ENCODE assay signal across 26 mouse cellular contexts in the genomic region with DNA sequence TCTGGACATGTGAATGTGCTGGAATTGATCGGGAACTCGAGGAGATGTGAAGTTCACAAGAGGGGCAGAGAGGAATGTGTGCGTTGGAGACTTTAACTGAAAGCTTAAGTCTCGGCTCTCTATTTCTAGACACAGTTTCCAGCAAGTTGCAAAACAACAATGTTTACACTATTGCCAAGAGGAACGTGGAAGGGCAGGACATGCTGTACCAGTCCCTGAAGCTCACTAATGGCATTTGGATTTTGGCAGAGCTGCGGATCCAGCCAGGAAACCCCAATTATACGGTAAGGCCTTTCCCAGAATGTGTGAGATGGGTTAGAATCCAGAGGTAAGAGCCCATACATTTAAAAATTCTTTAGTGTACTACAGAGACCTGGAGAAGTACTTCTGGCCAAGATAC. TPM values are rescaled to one million over a fixed set of nuclear protein-coding genes. Genes with fewer than 3 reads are reported as not detected.
DNase-seq lines count a peak whose midpoint lies in the region; TF ChIP-seq lines count a peak whose summit lies in the region.
"Had no signal": no experiment of that assay in that cellular context is flagged by ENCODE, and none has a peak within 500 bp of the region (broad histone marks: within the 10 kb centered on the region; RNA-seq: fewer than 3 reads in every experiment).

No protein-coding gene starts in this region.

- no peak for TF ChIP-seq CTCF in heart, adult 2 months (IDR thresholded peaks at IDR 0.05)

- peaks cover 6% of the 10 kb centered on the region for H3K36me3 ChIP-seq in heart, adult 2 months (ENCODE audit: control insufficient read depth, insufficient read depth, low read length)

- WGBS in heart, adult 2 months = 67% methylated on average over 7 of the region's 7 CpGs

- TF ChIP-seq POLR2A in heart, adult 2 months (IDR thresholded peaks at IDR 0.05; ENCODE audit: insufficient read depth, low read depth, low read length) = no peak

- H3K27me3 ChIP-seq in heart, adult 2 months (ENCODE audit: control insufficient read depth, insufficient read depth, low read length) = no peaks in the 10 kb centered on the region
- H3K27me3 ChIP-seq: CH12.LX; embryonic facial prominence, embryonic 15.5 days; heart, embryonic 12.5 days; intestine, embryonic 15.5 days; Patski had no signal

- no peaks in the 10 kb centered on the region for H3K79me2 ChIP-seq in heart, adult 2 months (replicated peaks; ENCODE audit: control insufficient read depth, insufficient read depth, low read length)

- 0 out of 2 replicates have a peak, but pooled peaks have one; percentile 48 for TF ChIP-seq EP300 in heart, adult 2 months (IDR thresholded peaks at IDR 0.05; ENCODE audit: insufficient read depth, low read depth, low read length)

- H3K9ac ChIP-seq in heart, adult 2 months (ENCODE audit: low read depth, low read length) = no peak overlapping the region
- H3K9ac ChIP-seq: embryonic facial prominence, embryonic 15.5 days; heart, embryonic 12.5 days; hindbrain, embryonic 14.5 days; intestine, embryonic 15.5 days had no signal

- no peak overlapping the region for H3K4me3 ChIP-seq in heart, adult 2 months
- H3K4me3 ChIP-seq: embryonic facial prominence, embryonic 15.5 days; erythroblast, embryonic 14.5 days; forebrain, embryonic 10.5 days; heart, embryonic 12.5 days; hindbrain, embryonic 10.5 days; intestine, embryonic 15.5 days had no signal

- H3K27ac ChIP-seq in heart, adult 2 months = peak overlapping the region; percentile 47
- H3K27ac ChIP-seq: embryonic facial prominence, embryonic 15.5 days; forebrain, embryonic 10.5 days; hindbrain, embryonic 10.5 days; hindbrain, embryonic 14.5 days; intestine, embryonic 15.5 days had no signal

- peak in 1 of 2 experiments; percentile 46 for DNase-seq in heart, adult 2 months
- no peak for DNase-seq in heart, postnatal 25 days (ENCODE audit: low spot score)
- DNase-seq in lung, adult 18-20 months = peak; percentile 27 to 52
- no peak for DNase-seq in lung, postnatal 4 days
- DNase-seq in gonadal fat pad, adult 2 months (ENCODE audit: low read depth) = peak; percentile 5
- no peak for DNase-seq in frontal cortex, postnatal 25 days (ENCODE audit: low spot score in 2 of 2)
- DNase-seq: adrenal gland, adult 2 months; adrenal gland, postnatal 25 days; cerebellum, adult 11 months; cerebellum, adult 8-10 months; cerebellum, postnatal 14 days; embryo, embryonic 11 days; gastrocnemius, postnatal 36 days had no signal

- intact Hi-C loops in heart, adult 2 months (cut with DNase I) = no loop called here
- intact Hi-C loops in heart, postnatal 25 days (cut with DNase I) = no loop called here

- peaks cover 4% of the 10 kb centered on the region for H3K4me1 ChIP-seq in heart, adult 2 months (ENCODE audit: control insufficient read depth, insufficient read depth, low read length)
- H3K4me1 ChIP-seq: embryonic facial prominence, embryonic 15.5 days; intestine, embryonic 15.5 days had no signal

RNA-seq across cellular contexts. Expression of a gene that starts 11.3 kb away (rescaled TPM):
- total RNA-seq in heart, adult 2 months (2021) = 10 to 100 TPM; 61.9 to 77.8 TPM
- polyA plus RNA-seq in heart, adult 2 months (2012; rRNA removed) = 70.8 and 71.6 TPM in 2 replicates
- 10 to 100 TPM; 49.6 to 60.1 TPM for total RNA-seq in heart, postnatal 25 days (2021)
- polyA plus RNA-seq in gonadal fat pad, adult 2 months (2012; rRNA removed) = 1.3 and 1.6 TPM in 2 replicates
- total RNA-seq: common myeloid progenitor, adult 5-6 weeks had no signal
- polyA plus RNA-seq: activated CD4-positive, CD25-positive, alpha-beta regulatory T cell, adult 4 months; erythroblast, embryonic 14.5 days had no signal

RNA-seq across cellular contexts. Expression of a gene that starts 31.6 kb away (rescaled TPM):
- total RNA-seq in heart, adult 2 months (2021) = not detected
- polyA plus RNA-seq in heart, adult 2 months (2012; rRNA removed) = 0.10 TPM in 1 of 2 replicates, not detected in the other
- not detected for total RNA-seq in heart, postnatal 25 days (2021)
- 0.53 and 0.75 TPM in 2 replicates for polyA plus RNA-seq in gonadal fat pad, adult 2 months (2012; rRNA removed)
- total RNA-seq: adrenal gland, adult 2 months; adrenal gland, postnatal 25 days; CH12.LX; common myeloid progenitor, adult 5-6 weeks; gastrocnemius, adult 8-10 months; gastrocnemius, postnatal 36 days had no signal
- polyA plus RNA-seq: activated CD4-positive, CD25-positive, alpha-beta regulatory T cell, adult 4 months; adrenal gland, adult 2 months; embryonic facial prominence, embryonic 11.5 days; erythroblast, embryonic 14.5 days; forebrain, embryonic 10.5 days; heart, embryonic 12.5 days; Patski had no signal

RNA-seq across cellular contexts. Expression of a gene that starts 39.9 kb away (rescaled TPM):
- total RNA-seq in heart, adult 2 months (2021) = not detected
- 0.27 TPM in 1 of 2 replicates, not detected in the other for polyA plus RNA-seq in heart, adult 2 months (2012; rRNA removed)
- total RNA-seq in heart, postnatal 25 days (2021) = not detected
- polyA plus RNA-seq in gonadal fat pad, adult 2 months (2012; rRNA removed) = 2.8 and 3.7 TPM in 2 replicates
- total RNA-seq: gastrocnemius, adult 8-10 months; gastrocnemius, postnatal 36 days had no signal
- polyA plus RNA-seq: erythroblast, embryonic 14.5 days had no signal

Comparison
In these comparisons a context has a peak if more than half of its experiments do, and no peak if none do; other contexts are left out.
1. DNase-seq: peak in lung, adult 18-20 months (2 of 2) and gonadal fat pad, adult 2 months (single experiment); none in heart, postnatal 25 days (single experiment), lung, postnatal 4 days (0 of 2) and frontal cortex, postnatal 25 days (0 of 2).